In genomic region chr11:75990965-75991835, GRCm38 (mm10) we compare ENCODE assay signal across 22 mouse cellular contexts. TPM values are rescaled to one million over a fixed set of nuclear protein-coding genes. Genes with fewer than 3 reads are reported as not detected.
A peak's percentile ranks its signal among the peaks of the same experiment; 100 is the strongest.
DNase-seq lines count a peak whose midpoint lies in the region; ATAC-seq and TF ChIP-seq lines count a peak whose summit lies in the region.
"Had no signal": no experiment of that assay in that cellular context is flagged by ENCODE, and none has a peak within 500 bp of the region (broad histone marks: within the 10 kb centered on the region; RNA-seq: fewer than 3 reads in every experiment).

No protein-coding gene starts in this region.

- peak; percentile 29; the same call in 1 of the 2 replicates for TF ChIP-seq CTCF in kidney, postnatal 0 days (IDR thresholded peaks at IDR 0.05; ENCODE audit: low read depth)

- no peaks in the 10 kb centered on the region for H3K9me3 ChIP-seq in kidney, postnatal 0 days (replicated peaks; ENCODE audit: low read length)
- no peaks in the 10 kb centered on the region for H3K9me3 ChIP-seq in midbrain, embryonic 11.5 days (ENCODE audit: control insufficient read depth, low read length)
- H3K9me3 ChIP-seq in midbrain, embryonic 16.5 days (replicated peaks; ENCODE audit: control insufficient read depth, low read length, poor library complexity, severe bottlenecking), result no peaks in the 10 kb centered on the region
- H3K9me3 ChIP-seq: embryonic facial prominence, embryonic 15.5 days; heart, embryonic 10.5 days; liver, embryonic 15.5 days; midbrain, embryonic 12.5 days had no signal

- no peak overlapping the region for H3K9ac ChIP-seq in kidney, postnatal 0 days (ENCODE audit: low read depth, low read length)
- no peak overlapping the region for H3K9ac ChIP-seq in midbrain, embryonic 11.5 days (ENCODE audit: low read length)
- no peak overlapping the region for H3K9ac ChIP-seq in midbrain, embryonic 16.5 days (ENCODE audit: low read depth, low read length)
- H3K9ac ChIP-seq: embryonic facial prominence, embryonic 15.5 days; hindbrain, embryonic 14.5 days; liver, embryonic 15.5 days; midbrain, embryonic 12.5 days had no signal

- H3K27me3 ChIP-seq in kidney, postnatal 0 days (ENCODE audit: insufficient read depth, low read length), result no peaks in the 10 kb centered on the region
- H3K27me3 ChIP-seq in midbrain, embryonic 11.5 days (ENCODE audit: control insufficient read depth, insufficient read depth, low read length), result no peaks in the 10 kb centered on the region
- H3K27me3 ChIP-seq in midbrain, embryonic 16.5 days (ENCODE audit: control insufficient read depth, insufficient read depth, low read depth, low read length), result no peaks in the 10 kb centered on the region
- H3K27me3 ChIP-seq: embryonic facial prominence, embryonic 15.5 days; midbrain, embryonic 12.5 days had no signal

- ATAC-seq in kidney, postnatal 0 days (replicated peaks; ENCODE audit: low FRiP score, low read depth), result no peak
- ATAC-seq in midbrain, embryonic 11.5 days (ENCODE audit: low FRiP score), result no peak
- no peak for ATAC-seq in midbrain, embryonic 16.5 days
- no peak for ATAC-seq in activated CD4-positive, CD25-positive, alpha-beta regulatory T cell, adult 4 months
- ATAC-seq: forebrain, embryonic 14.5 days had no signal

- WGBS in kidney, postnatal 0 days, result 69% methylated on average over 15 of the region's 15 CpGs
- WGBS in midbrain, embryonic 11.5 days, result 79% methylated on average over 15 of the region's 15 CpGs
- WGBS in midbrain, embryonic 16.5 days, result 80% methylated on average over 15 of the region's 15 CpGs

- H3K4me3 ChIP-seq in kidney, postnatal 0 days (replicated peaks; ENCODE audit: low read depth, low read length), result no peak overlapping the region
- no peak overlapping the region for H3K4me3 ChIP-seq in midbrain, embryonic 11.5 days (ENCODE audit: low read depth, low read length)
- H3K4me3 ChIP-seq in midbrain, embryonic 16.5 days (ENCODE audit: low read depth, low read length), result no peak overlapping the region
- H3K4me3 ChIP-seq: embryonic facial prominence, embryonic 15.5 days; heart, embryonic 10.5 days; liver, embryonic 15.5 days; midbrain, embryonic 12.5 days had no signal

- H3K36me3 ChIP-seq in kidney, postnatal 0 days (ENCODE audit: insufficient read depth, low read length), result no peaks in the 10 kb centered on the region
- no peaks in the 10 kb centered on the region for H3K36me3 ChIP-seq in midbrain, embryonic 11.5 days (ENCODE audit: control insufficient read depth, insufficient read depth, low read length)
- H3K36me3 ChIP-seq in midbrain, embryonic 16.5 days (ENCODE audit: control insufficient read depth, insufficient read depth, low read length), result no peaks in the 10 kb centered on the region
- H3K36me3 ChIP-seq: embryonic facial prominence, embryonic 15.5 days; heart, embryonic 10.5 days; liver, embryonic 15.5 days; midbrain, embryonic 12.5 days had no signal

- H3K4me2 ChIP-seq in kidney, postnatal 0 days (ENCODE audit: low read length), result no peak overlapping the region
- no peak overlapping the region for H3K4me2 ChIP-seq in midbrain, embryonic 11.5 days
- H3K4me2 ChIP-seq in midbrain, embryonic 16.5 days (ENCODE audit: low read length), result no peak overlapping the region
- H3K4me2 ChIP-seq: embryonic facial prominence, embryonic 15.5 days; hindbrain, embryonic 14.5 days; liver, embryonic 15.5 days; midbrain, embryonic 12.5 days had no signal

- H3K27ac ChIP-seq in kidney, postnatal 0 days, result no peak overlapping the region
- H3K27ac ChIP-seq in midbrain, embryonic 11.5 days (ENCODE audit: low read depth, low read length), result no peak overlapping the region
- H3K27ac ChIP-seq in midbrain, embryonic 16.5 days (ENCODE audit: low read length), result no peak overlapping the region
- H3K27ac ChIP-seq: embryonic facial prominence, embryonic 15.5 days; heart, embryonic 10.5 days; hindbrain, embryonic 14.5 days; liver, embryonic 15.5 days; midbrain, embryonic 12.5 days had no signal

- no peaks in the 10 kb centered on the region for H3K4me1 ChIP-seq in kidney, postnatal 0 days (replicated peaks; ENCODE audit: insufficient read depth, low read length)
- no peaks in the 10 kb centered on the region for H3K4me1 ChIP-seq in midbrain, embryonic 11.5 days (ENCODE audit: control insufficient read depth, insufficient read depth, low read length)
- H3K4me1 ChIP-seq in midbrain, embryonic 16.5 days (ENCODE audit: control insufficient read depth, insufficient read depth, low read length), result no peaks in the 10 kb centered on the region
- H3K4me1 ChIP-seq: embryonic facial prominence, embryonic 15.5 days; heart, embryonic 10.5 days; liver, embryonic 15.5 days; midbrain, embryonic 12.5 days had no signal

- no peak for DNase-seq in kidney, postnatal 0 days (ENCODE audit: low spot score)
- no peak for DNase-seq in kidney, adult 11 months
- DNase-seq in midbrain, embryonic 11.5 days (ENCODE audit: low spot score, missing footprints), result peak; percentile 77
- DNase-seq in brain, adult 2 months (ENCODE audit: low read depth, low spot score), result peak; percentile 16
- no peak for DNase-seq in cerebellum, adult 9-10 months
- no peak for DNase-seq in cerebellum, postnatal 25 days
- DNase-seq: adrenal gland, postnatal 14 days; cerebellum, adult 9-11 months; heart, postnatal 10 days; kidney, adult 18-20 months; kidney, postnatal 14 days; lung, postnatal 4 days; retina, postnatal 1 day; right cerebral cortex, postnatal 4 days had no signal

RNA-seq across cellular contexts. Expression of gene 1700016K19Rik, which starts 8.5 kb away (rescaled TPM):
- 0.38 and 0.50 TPM in 2 replicates for polyA plus RNA-seq in kidney, postnatal 0 days (2015; fragmentation: Nextera tagmentation; extraction: Ambion mirVana)
- 0.23 TPM in 1 of 2 replicates, not detected in the other for polyA plus RNA-seq in midbrain, embryonic 11.5 days (2014; fragmentation: Nextera tagmentation; extraction: Ambion mirVana)
- polyA plus RNA-seq in midbrain, embryonic 16.5 days (2015; fragmentation: Nextera tagmentation; extraction: Ambion mirVana), result 6.0 and 7.0 TPM in 2 replicates
- under 1 TPM in 1 of 2 experiments, not detected in 1; 0.37 TPM for polyA plus RNA-seq in activated CD4-positive, CD25-positive, alpha-beta regulatory T cell, adult 4 months (2017; shearing (Covaris generic))
- polyA plus RNA-seq: heart, embryonic 10.5 days; liver, embryonic 15.5 days had no signal

RNA-seq across cellular contexts. Expression of gene Rflnb, which starts 36.4 kb away (rescaled TPM):
- 39.3 and 43.1 TPM in 2 replicates for polyA plus RNA-seq in kidney, postnatal 0 days (2015; fragmentation: Nextera tagmentation; extraction: Ambion mirVana)
- polyA plus RNA-seq in midbrain, embryonic 11.5 days (2014; fragmentation: Nextera tagmentation; extraction: Ambion mirVana), result 13.4 and 13.9 TPM in 2 replicates
- polyA plus RNA-seq in midbrain, embryonic 16.5 days (2015; fragmentation: Nextera tagmentation; extraction: Ambion mirVana), result 12.7 and 13.5 TPM in 2 replicates
- polyA plus RNA-seq in activated CD4-positive, CD25-positive, alpha-beta regulatory T cell, adult 4 months (2017; shearing (Covaris generic)), result 10 to 100 TPM; 13.7 to 15.9 TPM

RNA-seq across cellular contexts. Expression of gene Rph3al, which starts 53.0 kb away (rescaled TPM):
- 14.5 and 15.4 TPM in 2 replicates for polyA plus RNA-seq in kidney, postnatal 0 days (2015; fragmentation: Nextera tagmentation; extraction: Ambion mirVana)
- 0.66 and 1.1 TPM in 2 replicates for polyA plus RNA-seq in midbrain, embryonic 11.5 days (2014; fragmentation: Nextera tagmentation; extraction: Ambion mirVana)
- 3.4 and 4.9 TPM in 2 replicates for polyA plus RNA-seq in midbrain, embryonic 16.5 days (2015; fragmentation: Nextera tagmentation; extraction: Ambion mirVana)
- 1 to 10 TPM; 5.9 to 8.0 TPM for polyA plus RNA-seq in activated CD4-positive, CD25-positive, alpha-beta regulatory T cell, adult 4 months (2017; shearing (Covaris generic))

Comparison
In these comparisons a context has a peak if more than half of its experiments do, and no peak if none do; other contexts are left out.
1. DNase-seq: peak in midbrain, embryonic 11.5 days (single experiment) and brain, adult 2 months (single experiment); none in kidney, postnatal 0 days (single experiment), kidney, adult 11 months (single experiment), cerebellum, adult 9-10 months (single experiment) and cerebellum, postnatal 25 days (0 of 2).